Mouse (Mus musculus) regulatory T cell (primary cell): Measurements from ENCODE around the gene Zfp949.
"Not testable (repeated sequence)": the region's sequence is repeated elsewhere in the genome, so short reads cannot be mapped to it uniquely, and the experiment has no call there.

ENCODE experiments used
- in situ Hi-C: fragments of 300-600 bp; cut with MboI, MseI; formaldehyde crosslinking; loops from one replicate; pipeline ENCODE4 v1.15.1; 2025; ENCODE audit warnings: high pct_unique_total_duplicates

The Zfp949 gene

GRCm38 (mm10) chr9:88534093-88534492 lies 13.7 kb upstream of the Zfp949 start:
- in situ Hi-C loops, result loop anchor here (25.0 kb wide), 2 partner anchors 678 to 1578 kb away; partner anchors contain the start of genes Morf4l1 and Mthfs

- in situ Hi-C loops, result loop anchor here (5.0 to 25.0 kb wide), 3 partner anchors 292 to 1573 kb away; partner anchors contain the start of genes Morf4l1 and Mthfs
Observed at GRCm38 (mm10) chr9:88539546-88540224, 8.1 kb upstream of the Zfp949 start.

- in situ Hi-C loops, result loop anchor here (25.0 kb wide), 2 partner anchors 669 to 1569 kb away; partner anchors contain the start of genes Morf4l1 and Mthfs
Observed at GRCm38 (mm10) chr9:88542816-88543215, 5.0 kb upstream of the Zfp949 start.

- in situ Hi-C loops, result loop anchor here (5.0 to 25.0 kb wide), 3 partner anchors 177 to 1567 kb away; partner anchors contain the start of genes Morf4l1, Mthfs and Mthfsl
Observed at GRCm38 (mm10) chr9:88545534-88545933, 2.3 kb upstream of the Zfp949 start.

GRCm38 (mm10) chr9:88546166-88546565 lies 1.7 kb upstream of the Zfp949 start:
- in situ Hi-C loops, result loop anchor here (5.0 to 25.0 kb wide), 3 partner anchors 176 to 1566 kb away; partner anchors contain the start of genes Morf4l1, Mthfs and Mthfsl

GRCm38 (mm10) chr9:88546657-88547056 lies 1.2 kb upstream of the Zfp949 start:
- in situ Hi-C loops, result loop anchor here (5.0 to 25.0 kb wide), 3 partner anchors 176 to 1566 kb away; partner anchors contain the start of genes Morf4l1, Mthfs and Mthfsl

- in situ Hi-C loops, result loop anchor here (5.0 to 25.0 kb wide), 3 partner anchors 175 to 1565 kb away; partner anchors contain the start of genes Morf4l1, Mthfs and Mthfsl
Observed at GRCm38 (mm10) chr9:88547270-88547669, 550 bp upstream of the Zfp949 start.

- in situ Hi-C loops, result loop anchor here (5.0 to 25.0 kb wide), 3 partner anchors 174 to 1564 kb away; partner anchors contain the start of genes Morf4l1, Mthfs and Mthfsl
Observed at GRCm38 (mm10) chr9:88548614-88548945, 760 bp downstream of the Zfp949 start.

GRCm38 (mm10) chr9:88553071-88553470 lies 5.3 kb downstream of the Zfp949 start:
- in situ Hi-C loops, result loop anchor here (10.0 kb wide), 1 partner anchor 192 kb away; no protein-coding TSS in a partner anchor

- in situ Hi-C loops, result loop anchor here (10.0 kb wide), 1 partner anchor 187 kb away; no protein-coding TSS in a partner anchor
Observed at GRCm38 (mm10) chr9:88558146-88558545, 10.3 kb downstream of the Zfp949 start.

- in situ Hi-C loops, result not testable (repeated sequence)
Observed at GRCm38 (mm10) chr9:88561476-88561875, 13.7 kb downstream of the Zfp949 start.

GRCm38 (mm10) chr9:88570471-88570870 lies 22.7 kb downstream of the Zfp949 start:
- in situ Hi-C loops, result not testable (repeated sequence)

GRCm38 (mm10) chr9:88580591-88580990 lies 32.8 kb downstream of the Zfp949 start, which contains the start of gene Trim43a:
Trim43a (plus strand) TSS chr9:88580891.
- in situ Hi-C loops, result not testable (repeated sequence)

- in situ Hi-C loops, result loop anchor here (5.0 kb wide), 1 partner anchor 259 kb away; no protein-coding TSS in a partner anchor
Observed at GRCm38 (mm10) chr9:88593708-88594107, 45.9 kb downstream of the Zfp949 start.

- in situ Hi-C loops, result not testable (repeated sequence)
Observed at GRCm38 (mm10) chr9:88599206-88600162, 51.7 kb downstream of the Zfp949 start.
